Mouse (Mus musculus): ENCODE data around the gene Gm20865.
"Not testable (repeated sequence)": the region's sequence is repeated elsewhere in the genome, so short reads cannot be mapped to it uniquely, and the experiment has no call there.

The Gm20865 gene

GRCm38 (mm10) chrY:21241275-21241674, at the start of gene Gm20865:
Gene Gm20865 (plus strand): TSS chrY:21241575.
- DNase-seq (ENCODE audit: low spot score in 2 of 2): not testable (repeated sequence)

Data from urinary bladder, postnatal 36 days (tissue).